Mouse (Mus musculus) embryo, embryonic 10 days (tissue): ENCODE results near the gene Fkbp11.

Experiments used
- DNase-seq: peaks from one replicate; pipeline ENCODE4 v3.0.0-alpha.2; 2015; ENCODE audit warnings: low spot score

Gene Fkbp11

DNA sequence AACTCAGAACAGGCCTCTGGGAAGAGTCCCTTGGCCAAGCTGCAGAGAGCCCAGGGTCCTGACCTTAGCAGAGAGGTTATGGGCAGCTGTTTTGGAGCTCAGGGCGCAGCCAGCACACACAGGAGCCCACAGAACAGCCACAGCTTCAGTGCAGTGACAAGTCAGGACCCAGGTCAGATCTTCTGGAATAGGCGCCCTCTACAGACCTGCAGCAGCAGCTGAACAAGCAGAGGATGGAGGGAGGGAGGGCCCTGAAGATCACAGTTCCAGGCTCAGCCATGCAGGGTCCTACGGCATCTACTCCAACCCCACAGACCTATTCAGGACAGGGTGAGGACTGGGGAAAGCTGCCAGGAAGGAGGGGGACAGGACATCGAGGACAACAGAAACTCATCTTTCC is 10.8 kb upstream of the Fkbp11 start:
- no peak for DNase-seq

DNA sequence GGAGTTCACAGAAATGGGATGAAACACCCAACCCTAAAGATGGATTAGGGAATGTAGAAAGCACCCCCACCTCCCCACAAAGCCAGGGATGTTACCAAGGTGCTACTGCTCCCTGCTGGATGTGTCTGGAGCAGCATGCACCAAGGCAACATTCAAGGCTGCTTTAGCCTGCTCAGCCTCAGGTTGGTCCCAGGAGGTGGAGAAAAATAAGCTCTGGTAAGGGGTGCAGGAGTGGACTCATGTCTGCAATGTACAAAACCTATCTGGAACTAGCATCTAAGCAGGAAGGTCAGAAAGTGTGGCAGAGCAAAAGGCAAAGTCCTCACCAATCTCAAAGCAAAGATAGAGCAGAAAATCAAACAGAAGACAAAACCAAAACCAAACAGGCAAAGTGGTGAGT is 9.9 kb upstream of the Fkbp11 start:
- DNase-seq, result no peak

- DNase-seq, result no peak
These were observed 8.5 kb upstream of the Fkbp11 start for GRCm38 (mm10) chr15:98736521-98736920.

DNA sequence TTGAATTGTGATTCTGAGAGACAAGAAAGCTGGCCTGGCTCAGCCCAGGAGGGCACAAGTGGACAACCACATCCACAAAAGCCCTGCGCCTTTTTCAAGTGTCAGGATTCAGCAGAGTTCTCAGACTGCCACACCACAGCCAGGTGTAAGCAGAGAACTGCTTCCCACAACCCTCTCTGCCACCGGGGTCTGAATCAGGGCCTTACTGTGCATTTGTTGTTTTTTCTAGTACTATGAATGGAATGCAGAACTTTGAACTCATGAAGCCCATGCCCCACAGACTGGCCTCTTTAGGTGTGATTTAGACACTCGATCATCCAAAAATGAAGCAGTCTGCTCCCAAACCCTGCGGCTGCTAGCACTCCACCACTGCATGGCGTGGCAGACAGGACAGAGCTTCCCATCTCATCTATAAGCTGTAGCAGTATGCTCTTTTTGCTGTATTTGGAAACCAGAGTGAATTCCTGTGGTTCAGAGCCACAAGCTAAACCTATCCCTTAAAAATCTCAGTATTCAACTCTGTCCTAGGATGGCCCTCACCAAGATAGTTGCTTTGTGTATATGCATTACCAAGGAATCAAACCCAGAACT is 6.1 kb upstream of the Fkbp11 start:
- no peak for DNase-seq

GRCm38 (mm10) chr15:98733370-98733769 is 5.4 kb upstream of the Fkbp11 start:
- no peak for DNase-seq

GRCm38 (mm10) chr15:98732006-98732531 is 4.1 kb upstream of the Fkbp11 start:
- DNase-seq, result no peak

- DNase-seq, result no peak
These were observed 2.8 kb upstream of the Fkbp11 start for GRCm38 (mm10) chr15:98730790-98731189.

- no peak for DNase-seq
These were observed 2.0 kb upstream of the Fkbp11 start for GRCm38 (mm10) chr15:98729791-98730545.

- peak; percentile 18 for DNase-seq
These were observed 368 bp upstream of the Fkbp11 start for GRCm38 (mm10) chr15:98728366-98728765.

GRCm38 (mm10) chr15:98726746-98727145 is 1.3 kb downstream of the Fkbp11 start:
- DNase-seq, result no peak

- no peak for DNase-seq
These were observed 1.9 kb downstream of the Fkbp11 start for GRCm38 (mm10) chr15:98726079-98726478.

DNA sequence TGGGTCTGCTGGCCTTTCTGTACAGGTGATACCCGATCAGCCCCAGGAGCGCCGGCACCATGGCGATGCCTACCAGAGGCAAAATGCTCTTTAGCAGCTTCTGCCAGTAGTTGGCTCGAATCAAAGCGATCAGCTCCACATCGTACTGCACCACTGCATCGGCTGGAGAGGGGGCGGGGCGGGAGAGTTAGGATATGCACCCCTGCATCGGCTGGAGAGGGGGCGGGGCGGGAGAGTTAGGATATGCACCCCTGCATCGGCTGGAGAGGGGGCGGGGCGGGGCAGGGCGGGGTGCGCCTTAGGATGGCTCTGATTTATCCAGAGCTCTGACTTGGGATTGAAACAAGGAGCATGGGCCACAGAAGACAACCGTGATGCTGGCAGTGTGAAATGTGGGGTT is 3.6 kb downstream of the Fkbp11 start:
- no peak for DNase-seq

- DNase-seq, result no peak
These were observed 5.1 kb downstream of the Fkbp11 start for GRCm38 (mm10) chr15:98722854-98723253.

DNA sequence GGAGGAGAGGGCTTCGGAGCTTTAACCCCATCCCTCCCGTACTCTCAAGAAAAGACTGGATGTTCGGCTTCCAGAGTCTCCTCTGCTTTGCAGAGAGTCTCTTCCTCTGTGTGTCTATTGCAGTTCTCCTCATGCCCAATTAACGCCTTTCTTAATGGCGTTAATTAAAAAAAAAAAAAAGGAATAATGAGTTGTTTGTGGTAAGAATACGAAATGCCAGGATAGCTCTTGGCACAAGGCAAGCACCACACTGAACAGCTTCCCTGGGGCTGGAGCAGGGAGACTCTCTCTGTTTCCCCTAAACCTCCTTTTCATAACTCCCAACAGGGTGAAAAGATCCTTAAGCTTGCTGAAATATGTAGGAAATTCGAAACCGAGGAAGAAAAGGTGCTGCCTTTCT is 5.8 kb downstream of the Fkbp11 start:
- DNase-seq, result no peak

DNA sequence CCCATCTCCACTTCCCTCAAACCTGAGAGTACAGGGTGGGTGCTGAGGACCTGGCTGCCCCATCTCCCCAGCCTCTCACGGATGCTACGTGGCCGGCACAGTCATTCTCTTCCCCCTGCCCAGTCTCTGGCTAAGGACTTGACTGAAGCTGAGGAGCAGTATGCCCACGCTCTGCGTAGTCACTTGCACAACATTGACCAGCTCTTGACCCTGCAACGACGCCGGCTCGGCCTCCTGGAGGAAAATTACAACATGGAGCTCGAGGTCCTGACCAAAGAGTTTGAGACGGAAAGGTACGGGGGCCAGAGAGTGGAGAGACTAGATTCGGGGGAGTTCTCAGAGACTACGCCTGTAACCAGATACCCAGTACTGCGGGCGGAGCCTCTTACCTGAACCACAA is 10.7 kb downstream of the Fkbp11 start:
- no peak for DNase-seq

DNA sequence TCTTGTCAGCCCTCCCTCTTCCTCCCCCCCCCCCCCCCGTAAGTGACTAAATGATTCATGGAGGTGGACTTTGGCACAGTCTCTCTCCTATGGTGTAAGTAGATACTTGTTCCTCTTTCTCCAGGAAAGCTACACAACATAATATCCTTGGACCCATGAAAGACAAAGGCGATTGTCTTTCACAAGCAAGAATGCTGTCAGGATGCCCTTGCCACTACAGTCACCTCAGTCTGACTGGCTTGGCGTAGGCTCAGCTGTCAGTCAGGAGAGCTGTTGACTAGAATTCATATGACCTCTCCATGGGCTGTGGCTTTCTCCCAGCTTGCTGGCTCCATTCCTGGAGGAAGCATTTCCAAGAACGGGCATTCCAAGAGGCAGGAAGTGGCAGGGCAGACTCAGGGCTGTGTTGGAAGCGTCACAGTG is 13.8 kb downstream of the Fkbp11 start:
- no peak for DNase-seq

- DNase-seq, result peak; percentile 76
These were observed 17.6 kb downstream of the Fkbp11 start for GRCm38 (mm10) chr15:98710442-98710841.

GRCm38 (mm10) chr15:98707766-98708372 is 20.1 kb downstream of the Fkbp11 start, which contains the start of gene Ccdc65:
Gene Ccdc65 (plus strand): TSS chr15:98708207.
- DNase-seq, result peak; percentile 92

DNA sequence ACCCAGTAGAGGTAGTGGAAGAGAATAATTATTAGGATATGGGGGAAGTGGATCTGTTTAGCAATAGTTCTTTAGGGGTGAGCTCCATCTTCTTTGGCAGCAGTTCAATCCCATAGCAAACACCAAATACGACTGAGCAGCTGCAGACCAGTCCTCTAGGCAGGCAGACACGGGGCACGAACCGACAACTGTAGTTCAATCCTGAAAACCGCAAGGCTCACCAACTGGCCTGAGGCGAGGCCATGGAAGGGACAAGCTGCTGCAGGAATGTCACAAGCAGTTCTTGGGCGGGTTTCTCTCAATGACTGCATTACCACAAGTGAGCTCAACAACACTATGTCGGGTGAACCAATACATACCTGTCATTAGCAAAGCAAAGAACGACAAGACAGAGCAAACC is 23.7 kb downstream of the Fkbp11 start:
- no peak for DNase-seq

DNA sequence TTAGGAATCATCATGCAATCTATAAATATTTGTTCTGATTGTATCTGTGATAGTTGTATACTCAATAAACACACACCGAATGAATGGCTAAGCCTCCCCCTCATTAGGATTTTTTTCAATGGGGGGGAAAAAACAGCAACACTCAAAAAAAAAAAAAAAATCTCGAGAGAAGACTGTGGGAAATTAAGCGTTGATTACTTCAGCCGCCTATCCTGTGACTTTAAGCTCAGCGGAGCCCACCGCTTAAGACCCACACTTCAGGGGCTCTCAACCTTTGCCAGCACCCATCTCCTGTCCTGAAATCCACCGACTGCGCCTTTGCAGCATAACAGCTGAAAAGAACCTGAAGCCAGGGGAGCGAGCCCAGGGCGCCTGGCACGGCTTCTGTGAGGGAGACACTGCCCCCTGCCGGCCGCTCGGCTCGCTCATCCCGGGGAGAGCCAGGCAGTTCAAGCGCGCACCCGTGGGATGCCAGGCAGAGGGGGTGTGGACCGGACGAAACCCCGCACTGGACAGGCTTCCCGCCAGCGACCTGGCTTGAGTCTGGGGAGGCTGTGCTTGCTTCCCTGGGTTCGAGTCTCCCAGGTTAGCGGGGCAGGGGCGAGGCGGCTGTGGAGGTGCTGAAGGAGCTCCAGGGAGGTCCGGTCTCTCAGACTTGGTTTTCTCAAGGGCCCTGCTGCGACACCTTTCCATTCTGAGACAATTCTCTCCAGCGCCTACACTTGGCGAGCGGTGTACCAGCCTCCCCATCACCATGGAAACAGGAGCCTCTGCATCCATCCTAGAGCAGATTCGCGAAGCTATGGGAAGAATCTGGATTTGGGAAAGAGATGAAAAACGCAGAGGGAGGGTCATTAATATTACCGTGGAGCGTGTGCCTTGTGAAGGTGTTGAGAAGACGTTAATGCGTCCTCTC is 28.6 kb downstream of the Fkbp11 start:
- DNase-seq, result peak; percentile 88

- DNase-seq, result no peak
These were observed 31.8 kb downstream of the Fkbp11 start for GRCm38 (mm10) chr15:98696216-98696615.

DNA sequence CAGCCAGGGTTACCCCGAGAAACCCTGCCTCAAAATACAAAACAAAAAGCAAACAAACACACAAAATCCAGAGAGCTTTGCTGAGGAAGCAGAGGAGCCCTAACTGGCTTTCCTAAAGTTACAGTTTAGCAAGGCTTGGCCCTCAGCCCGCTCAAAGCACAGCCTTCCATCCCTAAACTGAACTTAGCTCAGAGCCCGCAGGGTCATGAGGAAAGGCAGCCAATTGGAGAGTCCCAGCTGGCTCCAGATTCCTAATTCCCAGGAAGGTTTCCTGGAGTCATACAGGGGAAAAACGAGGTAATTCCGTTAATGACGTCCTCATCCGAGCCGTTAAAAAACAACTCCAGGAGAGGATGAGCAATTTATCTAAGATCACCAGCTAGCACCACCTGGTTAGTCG is 32.3 kb downstream of the Fkbp11 start:
- DNase-seq, result no peak
